Mouse (Mus musculus): Measurements from ENCODE around the gene Fnip2. TPM values are rescaled to one million over a fixed set of nuclear protein-coding genes. Genes with fewer than 3 reads are reported as not detected.

The Fnip2 gene
- polyA plus RNA-seq, 1 experiment = 10.2 TPM

DNA sequence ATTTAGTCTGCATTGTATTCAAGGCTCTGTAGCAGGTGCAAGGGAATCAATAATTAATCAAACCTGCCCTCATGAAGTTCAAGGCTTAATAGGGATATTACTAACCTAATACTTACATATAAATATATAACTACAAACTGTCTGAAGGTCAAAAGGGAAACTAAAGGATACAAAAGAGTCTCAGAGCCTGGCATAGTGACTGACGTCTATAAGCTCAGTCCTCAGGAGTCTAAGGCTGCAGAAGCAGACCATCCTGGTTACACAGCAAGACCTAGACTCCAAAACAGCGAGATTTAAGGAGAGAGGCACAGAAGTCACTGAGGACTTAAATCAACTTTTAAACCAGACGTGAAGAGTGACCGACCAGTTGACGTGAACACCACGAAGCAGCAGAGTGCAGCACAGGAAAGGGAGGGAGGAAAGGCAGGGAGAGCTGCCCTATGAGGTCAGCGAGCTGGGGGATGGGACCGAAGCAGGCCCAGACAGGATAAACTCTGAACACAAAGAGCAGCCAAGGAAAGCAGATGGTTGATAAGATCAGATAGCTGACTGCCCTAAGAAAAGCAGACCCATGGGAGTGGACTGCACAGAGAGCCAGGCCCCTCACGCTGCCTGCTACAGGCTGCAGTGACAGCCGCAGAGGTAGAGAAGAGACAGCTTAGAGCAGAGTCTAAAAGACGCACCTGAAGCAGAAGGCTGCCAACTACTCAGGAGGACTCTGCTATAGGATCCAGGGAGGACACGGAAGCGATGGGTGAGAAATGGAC is 48.7 kb downstream of the Fnip2 start:
- TF ChIP-seq CTCF (IDR thresholded peaks at IDR 0.05; ENCODE audit: insufficient read depth, low read length) = peak; percentile 56; the same call in 1 of the 2 replicates
- peak; percentile 40; the same call in 1 of the 2 replicates for TF ChIP-seq POLR2A (IDR thresholded peaks at IDR 0.05; ENCODE audit: borderline replicate concordance, extremely low read depth, low read depth, low read length)
- WGBS = 31% methylated on average over 13 of the region's 13 CpGs
- Histone ChIP-seq H3K4me1 (ENCODE audit: control insufficient read depth, insufficient read depth, low read length) (peaks cover 35% of the 10 kb centered on the region), H3K4me3 (replicated peaks; ENCODE audit: extremely low read depth, low read depth, low read length) (no peak overlapping the region)
- DNase-seq = no peak

DNA sequence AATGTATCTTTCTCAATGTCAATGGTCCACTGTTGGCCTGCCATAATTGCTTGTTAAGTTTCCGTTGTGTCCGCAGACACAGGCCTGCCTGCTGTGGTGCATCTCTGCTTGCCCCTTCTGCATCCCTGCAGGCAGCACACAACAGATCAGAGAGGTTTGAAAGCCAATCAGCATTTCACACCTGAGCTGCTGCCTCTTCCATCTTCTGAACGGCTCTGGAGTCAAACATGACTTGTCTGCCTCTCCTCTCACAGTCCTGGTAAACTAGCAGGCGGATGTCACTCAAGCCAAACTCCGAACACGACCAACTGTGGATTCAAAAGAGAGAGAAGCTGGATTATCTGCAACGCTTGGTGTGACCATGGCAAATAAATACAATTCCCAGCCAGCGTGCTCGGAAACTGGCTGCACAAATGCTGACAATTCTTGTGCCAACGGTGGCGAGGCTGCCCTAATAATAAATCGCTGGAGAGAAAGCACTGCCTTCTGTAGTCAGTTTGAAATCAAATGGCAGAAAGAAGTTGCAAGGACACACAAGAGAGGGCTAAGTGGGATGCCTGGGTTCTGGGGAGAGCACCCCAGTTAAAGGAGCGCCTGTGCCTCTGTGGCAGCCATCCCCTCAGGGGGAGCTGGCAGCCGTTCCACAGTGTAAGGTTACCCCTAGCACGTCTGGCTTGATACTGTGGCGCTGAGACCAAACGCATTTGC is 49.6 kb downstream of the Fnip2 start:
- no peak for TF ChIP-seq POLR2A (IDR thresholded peaks at IDR 0.05; ENCODE audit: borderline replicate concordance, extremely low read depth, low read depth, low read length)
- TF ChIP-seq CTCF (IDR thresholded peaks at IDR 0.05; ENCODE audit: insufficient read depth, low read length) = no peak
- Histone ChIP-seq H3K4me1 (ENCODE audit: control insufficient read depth, insufficient read depth, low read length) (peaks cover 30% of the 10 kb centered on the region), H3K4me3 (replicated peaks; ENCODE audit: extremely low read depth, low read depth, low read length) (no peak overlapping the region)
- no peak for DNase-seq
- WGBS = 72% methylated on average over 17 of the region's 17 CpGs

DNA sequence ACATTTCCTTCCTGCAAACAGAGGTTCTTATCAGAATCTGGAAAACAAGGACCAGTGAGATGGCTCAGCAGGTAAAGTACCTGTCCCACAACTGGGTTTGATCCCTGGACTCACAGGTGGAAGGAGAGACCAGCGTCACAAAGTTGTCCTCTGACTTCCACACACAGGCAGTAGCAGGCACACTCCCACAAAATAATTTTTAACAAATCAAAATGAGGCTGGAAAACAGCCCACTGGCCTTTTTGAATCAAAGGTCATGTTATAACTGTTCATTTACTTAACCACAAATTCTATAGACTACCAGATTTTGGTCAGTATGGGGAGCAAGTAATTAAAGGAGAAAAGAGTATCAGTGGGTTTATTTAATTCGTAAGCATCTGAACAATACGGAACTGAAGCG is 50.6 kb downstream of the Fnip2 start:
- H3K4me1 ChIP-seq (ENCODE audit: control insufficient read depth, insufficient read depth, low read length) = peaks cover 26% of the 10 kb centered on the region
- 91% methylated on average over 4 of the region's 4 CpGs for whole genome bisulfite sequencing
- TF ChIP-seq POLR2A (IDR thresholded peaks at IDR 0.05; ENCODE audit: borderline replicate concordance, extremely low read depth, low read depth, low read length) (no peak), CTCF (IDR thresholded peaks at IDR 0.05; ENCODE audit: insufficient read depth, low read length) (no peak)
- no peak for DNase-seq
- no peak overlapping the region for H3K4me3 ChIP-seq (replicated peaks; ENCODE audit: extremely low read depth, low read depth, low read length)

DNA sequence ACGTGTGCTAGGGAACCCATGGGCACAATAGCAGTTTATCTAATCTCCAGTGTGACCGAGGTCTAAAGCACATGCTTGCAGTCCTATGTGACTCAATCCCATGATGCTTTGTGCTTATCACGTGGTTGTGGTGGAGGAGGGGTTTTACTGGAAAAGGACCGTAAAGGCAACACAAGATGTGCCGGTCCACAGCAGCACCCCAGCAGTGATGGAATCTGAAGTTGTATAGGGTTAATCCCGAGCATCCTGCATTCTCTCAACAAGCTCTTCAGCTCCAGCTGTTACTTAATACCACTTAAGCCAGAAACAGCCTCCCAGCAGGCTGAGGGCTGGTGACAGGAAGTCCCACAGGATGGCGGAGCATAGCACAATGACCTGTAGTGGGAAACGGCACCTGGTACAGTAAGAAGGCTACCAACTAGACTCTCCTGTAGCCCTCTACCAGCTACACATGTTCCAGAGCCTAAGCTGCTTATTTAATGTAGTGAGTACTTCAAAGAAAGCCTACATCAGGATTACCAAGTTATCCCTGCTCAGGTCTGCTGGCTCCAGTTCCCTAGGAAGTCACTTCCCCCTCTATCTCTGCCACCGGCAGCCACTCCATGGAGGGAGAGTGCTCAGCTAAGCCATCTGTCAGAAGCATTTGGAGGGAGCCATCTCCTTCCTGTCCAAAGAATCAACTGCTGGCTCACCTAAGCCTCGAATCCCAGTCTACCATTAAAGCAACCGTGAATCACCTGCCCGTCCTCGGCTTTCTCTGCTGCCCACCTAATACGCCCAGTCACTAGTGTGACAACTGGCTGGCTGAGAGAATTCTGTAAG is 51.3 kb downstream of the Fnip2 start:
- no peak overlapping the region for H3K4me3 ChIP-seq (replicated peaks; ENCODE audit: extremely low read depth, low read depth, low read length)
- DNase-seq = no peak

DNA sequence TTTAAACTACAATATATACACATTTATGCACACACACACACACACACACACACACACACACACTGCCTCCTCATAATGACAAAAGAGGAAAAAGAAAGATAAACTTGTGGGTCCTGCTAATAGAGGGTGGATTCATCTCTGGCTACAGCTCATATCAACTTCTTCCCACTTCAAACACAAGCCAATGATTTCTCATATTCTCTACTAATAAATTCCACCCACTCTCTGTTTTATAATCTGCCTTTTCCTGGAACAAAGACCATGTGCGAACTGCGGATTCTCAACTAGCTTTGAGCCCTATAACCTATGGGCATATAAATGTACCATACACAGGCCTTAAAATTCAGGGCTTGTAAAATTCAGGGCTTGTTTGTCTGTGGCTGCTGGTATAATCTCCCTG is 53.3 kb downstream of the Fnip2 start:
- H3K4me3 ChIP-seq (replicated peaks; ENCODE audit: extremely low read depth, low read depth, low read length) = no peak overlapping the region
- 65% methylated on average over 2 of the region's 2 CpGs for WGBS
- no peak for TF ChIP-seq CTCF (IDR thresholded peaks at IDR 0.05; ENCODE audit: insufficient read depth, low read length)
- no peak for TF ChIP-seq POLR2A (IDR thresholded peaks at IDR 0.05; ENCODE audit: borderline replicate concordance, extremely low read depth, low read depth, low read length)
- H3K4me1 ChIP-seq (ENCODE audit: control insufficient read depth, insufficient read depth, low read length) = peaks cover 13% of the 10 kb centered on the region
- no peak for DNase-seq

More for the DNA sequence above, 51.3 kb downstream of the Fnip2 start:
- peaks cover 26% of the 10 kb centered on the region for H3K4me1 ChIP-seq (ENCODE audit: control insufficient read depth, insufficient read depth, low read length)
- TF ChIP-seq POLR2A (IDR thresholded peaks at IDR 0.05; ENCODE audit: borderline replicate concordance, extremely low read depth, low read depth, low read length) (no peak), CTCF (IDR thresholded peaks at IDR 0.05; ENCODE audit: insufficient read depth, low read length) (no peak)
- WGBS = 56% methylated on average over 14 of the region's 14 CpGs

DNA sequence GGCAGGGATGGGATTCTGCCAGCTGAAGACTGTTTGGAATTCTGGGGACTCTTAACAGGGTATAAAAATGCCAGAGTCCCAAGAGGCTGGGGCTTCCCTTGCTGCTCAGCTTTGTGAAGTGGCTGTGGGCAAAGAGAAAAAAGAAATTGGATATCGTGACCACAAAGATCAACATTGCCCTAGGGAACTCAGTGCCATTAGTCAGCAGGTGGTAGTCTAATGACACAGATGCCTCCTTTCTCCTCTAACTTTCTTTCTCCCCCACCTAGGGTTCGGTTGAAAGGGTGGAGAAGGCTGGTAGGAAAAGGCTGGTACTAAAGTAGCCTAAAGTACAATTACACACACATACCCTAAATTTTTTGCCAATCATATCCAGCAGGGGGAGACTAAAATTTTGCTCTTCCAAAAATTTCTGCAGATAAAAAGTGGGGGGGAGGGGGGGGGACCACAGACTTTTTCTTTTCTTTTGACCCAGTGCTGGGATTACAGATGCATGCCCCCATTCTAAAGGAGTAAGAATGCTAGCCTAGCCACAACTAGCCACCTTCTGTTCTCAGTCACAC is 66.3 kb downstream of the Fnip2 start:
- Histone ChIP-seq H3K4me1 (ENCODE audit: control insufficient read depth, insufficient read depth, low read length) (no peaks in the 10 kb centered on the region), H3K4me3 (replicated peaks; ENCODE audit: extremely low read depth, low read depth, low read length) (no peak overlapping the region)
- DNase-seq = no peak
- TF ChIP-seq POLR2A (IDR thresholded peaks at IDR 0.05; ENCODE audit: borderline replicate concordance, extremely low read depth, low read depth, low read length) (no peak), CTCF (IDR thresholded peaks at IDR 0.05; ENCODE audit: insufficient read depth, low read length) (no peak)
- 65% methylated on average over 2 of the region's 2 CpGs for WGBS

DNA sequence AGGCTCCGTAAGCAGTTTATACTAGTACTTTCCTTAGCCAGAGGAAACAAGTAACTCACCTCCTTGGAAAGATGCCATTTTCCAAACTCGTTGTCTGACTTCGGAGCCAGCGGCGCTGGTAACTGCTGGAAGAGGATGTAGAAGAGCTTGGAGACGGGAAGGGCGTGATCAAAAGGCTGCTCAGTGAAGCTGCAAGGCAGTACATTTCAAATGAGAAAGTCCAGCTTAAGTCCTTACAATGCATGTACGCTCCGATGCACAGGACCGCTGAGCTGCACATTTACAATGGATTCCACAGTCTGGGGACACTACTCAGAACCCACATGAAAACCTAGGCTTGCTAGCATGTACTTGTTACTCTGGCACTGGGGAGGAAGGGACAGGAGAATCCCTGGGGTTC is 67.3 kb downstream of the Fnip2 start:
- 60% methylated on average over 10 of the region's 10 CpGs for WGBS
- TF ChIP-seq CTCF (IDR thresholded peaks at IDR 0.05; ENCODE audit: insufficient read depth, low read length) = no peak
- Histone ChIP-seq H3K4me1 (ENCODE audit: control insufficient read depth, insufficient read depth, low read length) (no peaks in the 10 kb centered on the region), H3K4me3 (replicated peaks; ENCODE audit: extremely low read depth, low read depth, low read length) (no peak overlapping the region)
- DNase-seq = no peak

DNA sequence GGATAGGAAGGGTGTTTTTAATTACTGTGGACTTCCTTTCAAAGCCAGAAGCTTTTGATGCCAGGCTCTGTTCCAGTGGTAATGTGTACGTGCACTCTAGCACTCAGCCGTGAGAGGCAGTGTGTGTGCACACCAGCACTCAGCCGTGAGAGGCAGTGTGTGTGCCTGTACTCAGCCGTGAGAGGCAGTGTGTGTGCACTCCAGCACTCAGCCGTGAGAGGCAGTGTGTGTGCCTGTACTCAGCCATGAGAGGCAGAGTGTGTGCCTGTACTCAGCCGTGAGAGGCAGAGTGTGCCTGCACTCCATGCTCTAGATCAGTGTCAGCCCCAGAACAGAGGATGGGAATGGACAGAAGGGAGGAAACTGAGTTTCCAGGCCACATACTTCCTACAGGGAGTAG is 70.9 kb downstream of the Fnip2 start:
- TF ChIP-seq POLR2A (IDR thresholded peaks at IDR 0.05; ENCODE audit: borderline replicate concordance, extremely low read depth, low read depth, low read length) (no peak), CTCF (IDR thresholded peaks at IDR 0.05; ENCODE audit: insufficient read depth, low read length) (no peak)
- no peak for DNase-seq
- 74% methylated on average over 6 of the region's 6 CpGs for WGBS
- Histone ChIP-seq H3K4me1 (ENCODE audit: control insufficient read depth, insufficient read depth, low read length) (no peaks in the 10 kb centered on the region), H3K4me3 (replicated peaks; ENCODE audit: extremely low read depth, low read depth, low read length) (no peak overlapping the region)

DNA sequence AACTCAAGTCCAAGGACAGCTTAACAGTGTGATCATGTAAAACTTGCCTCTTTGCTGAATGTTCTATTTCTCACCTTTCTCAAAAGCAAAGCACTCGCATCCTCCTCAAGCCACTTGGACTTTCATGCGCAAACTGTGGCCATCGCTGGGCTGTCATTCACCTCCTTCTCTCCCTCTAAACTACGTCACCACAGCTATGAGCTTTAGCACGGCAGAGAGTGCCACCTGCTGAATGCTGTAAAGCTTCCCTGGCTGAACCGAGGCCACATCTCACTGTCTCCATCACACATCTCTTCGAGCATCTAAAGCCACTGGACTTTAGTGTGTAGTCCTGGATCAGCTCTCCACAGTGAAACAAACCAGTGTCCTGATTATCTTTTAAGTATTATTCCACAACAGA is 72.4 kb downstream of the Fnip2 start:
- TF ChIP-seq CTCF (IDR thresholded peaks at IDR 0.05; ENCODE audit: insufficient read depth, low read length) (peak; percentile 50; the same call in 1 of the 2 replicates), POLR2A (IDR thresholded peaks at IDR 0.05; ENCODE audit: borderline replicate concordance, extremely low read depth, low read depth, low read length) (no peak)
- H3K4me1 ChIP-seq (ENCODE audit: control insufficient read depth, insufficient read depth, low read length) = no peaks in the 10 kb centered on the region
- no peak for DNase-seq
- WGBS = 71% methylated on average over 7 of the region's 7 CpGs
- no peak overlapping the region for H3K4me3 ChIP-seq (replicated peaks; ENCODE audit: extremely low read depth, low read depth, low read length)
